Mouse (Mus musculus): ENCODE results near the gene Adamts6. TPM values are rescaled to one million over a fixed set of nuclear protein-coding genes. Genes with fewer than 3 reads are reported as not detected.

The Adamts6 gene
- polyA plus RNA-seq, 1 experiment from 2014 or later, result 3.6 TPM

- Histone ChIP-seq H3K27me3 (ENCODE audit: control insufficient read depth, insufficient read depth, low read depth, low read length) (no peaks in the 10 kb centered on the region), H3K4me1 (replicated peaks; ENCODE audit: control insufficient read depth, insufficient read depth, low read length) (peaks cover 10% of the 10 kb centered on the region; the same call in 1 of the 2 replicates), H3K36me3 (ENCODE audit: control insufficient read depth, insufficient read depth, low read length) (no peaks in the 10 kb centered on the region), H3K4me2 (ENCODE audit: low read depth, low read length) (peak overlapping the region; percentile 65), H3K4me3 (ENCODE audit: low read length) (peak overlapping the region; percentile 40), H3K9me3 (ENCODE audit: control insufficient read depth, low read length) (no peaks in the 10 kb centered on the region), H3K27ac (ENCODE audit: low read length) (peak overlapping the region; percentile 75), H3K9ac (ENCODE audit: low read length) (peak overlapping the region; percentile 62)
- ATAC-seq (ENCODE audit: low read depth), result peak; percentile 94
- 21% methylated on average over 19 of the region's 19 CpGs for WGBS
These were observed 230.8 kb downstream of the Adamts6 start for GRCm38 (mm10) chr13:104518312-104519005.

GRCm38 (mm10) chr13:104519006-104519695 is 231.5 kb downstream of the Adamts6 start:
- no peak overlapping the region for H3K4me2 ChIP-seq (ENCODE audit: low read depth, low read length)
- H3K9me3 ChIP-seq (ENCODE audit: control insufficient read depth, low read length), result no peaks in the 10 kb centered on the region
- H3K4me3 ChIP-seq (ENCODE audit: low read length), result no peak overlapping the region
- 68% methylated on average over 14 of the region's 14 CpGs for WGBS
- H3K27ac ChIP-seq (ENCODE audit: low read length), result peak overlapping the region; percentile 75
- H3K9ac ChIP-seq (ENCODE audit: low read length), result no peak overlapping the region
- no peak for ATAC-seq (ENCODE audit: low read depth)
- no peaks in the 10 kb centered on the region for H3K36me3 ChIP-seq (ENCODE audit: control insufficient read depth, insufficient read depth, low read length)
- H3K4me1 ChIP-seq (replicated peaks; ENCODE audit: control insufficient read depth, insufficient read depth, low read length), result peaks cover 10% of the 10 kb centered on the region; the same call in 1 of the 2 replicates
- H3K27me3 ChIP-seq (ENCODE audit: control insufficient read depth, insufficient read depth, low read depth, low read length), result no peaks in the 10 kb centered on the region

GRCm38 (mm10) chr13:104519981-104520380 is 232.3 kb downstream of the Adamts6 start:
- Histone ChIP-seq H3K9ac (ENCODE audit: low read length) (no peak overlapping the region), H3K4me3 (ENCODE audit: low read length) (no peak overlapping the region), H3K4me1 (replicated peaks; ENCODE audit: control insufficient read depth, insufficient read depth, low read length) (peaks cover 10% of the 10 kb centered on the region; the same call in 1 of the 2 replicates), H3K36me3 (ENCODE audit: control insufficient read depth, insufficient read depth, low read length) (no peaks in the 10 kb centered on the region), H3K4me2 (ENCODE audit: low read depth, low read length) (no peak overlapping the region), H3K27me3 (ENCODE audit: control insufficient read depth, insufficient read depth, low read depth, low read length) (no peaks in the 10 kb centered on the region), H3K9me3 (ENCODE audit: control insufficient read depth, low read length) (no peaks in the 10 kb centered on the region), H3K27ac (ENCODE audit: low read length) (no peak overlapping the region)
- ATAC-seq (ENCODE audit: low read depth), result no peak
- WGBS, result 81% methylated on average over 4 of the region's 4 CpGs

- Histone ChIP-seq H3K27ac (ENCODE audit: low read length) (no peak overlapping the region), H3K4me3 (ENCODE audit: low read length) (no peak overlapping the region), H3K36me3 (ENCODE audit: control insufficient read depth, insufficient read depth, low read length) (no peaks in the 10 kb centered on the region), H3K9ac (ENCODE audit: low read length) (no peak overlapping the region), H3K4me2 (ENCODE audit: low read depth, low read length) (no peak overlapping the region), H3K4me1 (replicated peaks; ENCODE audit: control insufficient read depth, insufficient read depth, low read length) (peaks cover 10% of the 10 kb centered on the region; the same call in 1 of the 2 replicates), H3K9me3 (ENCODE audit: control insufficient read depth, low read length) (no peaks in the 10 kb centered on the region), H3K27me3 (ENCODE audit: control insufficient read depth, insufficient read depth, low read depth, low read length) (no peaks in the 10 kb centered on the region)
- 51% methylated on average over 3 of the region's 3 CpGs for WGBS
- no peak for ATAC-seq (ENCODE audit: low read depth)
These were observed 232.8 kb downstream of the Adamts6 start for GRCm38 (mm10) chr13:104520461-104520860.

- no peak overlapping the region for H3K4me2 ChIP-seq (ENCODE audit: low read depth, low read length)
- H3K9me3 ChIP-seq (ENCODE audit: control insufficient read depth, low read length), result no peaks in the 10 kb centered on the region
- no peaks in the 10 kb centered on the region for H3K27me3 ChIP-seq (ENCODE audit: control insufficient read depth, insufficient read depth, low read depth, low read length)
- ATAC-seq (ENCODE audit: low read depth), result no peak
- no peak overlapping the region for H3K27ac ChIP-seq (ENCODE audit: low read length)
- no peaks in the 10 kb centered on the region for H3K36me3 ChIP-seq (ENCODE audit: control insufficient read depth, insufficient read depth, low read length)
- H3K9ac ChIP-seq (ENCODE audit: low read length), result no peak overlapping the region
- WGBS, result 92% methylated on average over 2 of the region's 2 CpGs
- no peak overlapping the region for H3K4me3 ChIP-seq (ENCODE audit: low read length)
- peaks cover 10% of the 10 kb centered on the region; the same call in 1 of the 2 replicates for H3K4me1 ChIP-seq (replicated peaks; ENCODE audit: control insufficient read depth, insufficient read depth, low read length)
These were observed 233.9 kb downstream of the Adamts6 start for GRCm38 (mm10) chr13:104521532-104521931.

- H3K4me2 ChIP-seq (ENCODE audit: low read depth, low read length), result no peak overlapping the region
- WGBS, result 85% methylated on average over 4 of the region's 4 CpGs
- no peaks in the 10 kb centered on the region for H3K36me3 ChIP-seq (ENCODE audit: control insufficient read depth, insufficient read depth, low read length)
- ATAC-seq (ENCODE audit: low read depth), result no peak
- H3K4me1 ChIP-seq (replicated peaks; ENCODE audit: control insufficient read depth, insufficient read depth, low read length), result no peaks in the 10 kb centered on the region
- H3K27me3 ChIP-seq (ENCODE audit: control insufficient read depth, insufficient read depth, low read depth, low read length), result no peaks in the 10 kb centered on the region
- no peaks in the 10 kb centered on the region for H3K9me3 ChIP-seq (ENCODE audit: control insufficient read depth, low read length)
- H3K4me3 ChIP-seq (ENCODE audit: low read length), result no peak overlapping the region
- no peak overlapping the region for H3K9ac ChIP-seq (ENCODE audit: low read length)
- H3K27ac ChIP-seq (ENCODE audit: low read length), result no peak overlapping the region
These were observed 238.0 kb downstream of the Adamts6 start for GRCm38 (mm10) chr13:104525656-104526055.

GRCm38 (mm10) chr13:104529238-104529637 is 241.6 kb downstream of the Adamts6 start:
- no peaks in the 10 kb centered on the region for H3K36me3 ChIP-seq (ENCODE audit: control insufficient read depth, insufficient read depth, low read length)
- no peaks in the 10 kb centered on the region for H3K9me3 ChIP-seq (ENCODE audit: control insufficient read depth, low read length)
- H3K4me1 ChIP-seq (replicated peaks; ENCODE audit: control insufficient read depth, insufficient read depth, low read length), result no peaks in the 10 kb centered on the region
- no peak overlapping the region for H3K9ac ChIP-seq (ENCODE audit: low read length)
- no peak for ATAC-seq (ENCODE audit: low read depth)
- no peaks in the 10 kb centered on the region for H3K27me3 ChIP-seq (ENCODE audit: control insufficient read depth, insufficient read depth, low read depth, low read length)
- no peak overlapping the region for H3K4me2 ChIP-seq (ENCODE audit: low read depth, low read length)
- H3K4me3 ChIP-seq (ENCODE audit: low read length), result no peak overlapping the region
- no peak overlapping the region for H3K27ac ChIP-seq (ENCODE audit: low read length)

- Histone ChIP-seq H3K9me3 (ENCODE audit: control insufficient read depth, low read length) (no peaks in the 10 kb centered on the region), H3K9ac (ENCODE audit: low read length) (no peak overlapping the region), H3K4me2 (ENCODE audit: low read depth, low read length) (no peak overlapping the region), H3K27me3 (ENCODE audit: control insufficient read depth, insufficient read depth, low read depth, low read length) (no peaks in the 10 kb centered on the region), H3K27ac (ENCODE audit: low read length) (no peak overlapping the region), H3K4me3 (ENCODE audit: low read length) (no peak overlapping the region), H3K4me1 (replicated peaks; ENCODE audit: control insufficient read depth, insufficient read depth, low read length) (no peaks in the 10 kb centered on the region), H3K36me3 (ENCODE audit: control insufficient read depth, insufficient read depth, low read length) (no peaks in the 10 kb centered on the region)
- no peak for ATAC-seq (ENCODE audit: low read depth)
- WGBS, result 90% methylated on average over 8 of the region's 8 CpGs
These were observed 244.2 kb downstream of the Adamts6 start for GRCm38 (mm10) chr13:104531841-104532240.

GRCm38 (mm10) chr13:104532723-104533122 is 245.1 kb downstream of the Adamts6 start:
- Histone ChIP-seq H3K9ac (ENCODE audit: low read length) (no peak overlapping the region), H3K27me3 (ENCODE audit: control insufficient read depth, insufficient read depth, low read depth, low read length) (no peaks in the 10 kb centered on the region), H3K36me3 (ENCODE audit: control insufficient read depth, insufficient read depth, low read length) (no peaks in the 10 kb centered on the region), H3K27ac (ENCODE audit: low read length) (no peak overlapping the region), H3K4me3 (ENCODE audit: low read length) (no peak overlapping the region), H3K9me3 (ENCODE audit: control insufficient read depth, low read length) (no peaks in the 10 kb centered on the region), H3K4me1 (replicated peaks; ENCODE audit: control insufficient read depth, insufficient read depth, low read length) (no peaks in the 10 kb centered on the region), H3K4me2 (ENCODE audit: low read depth, low read length) (no peak overlapping the region)
- WGBS, result 91% methylated on average over 7 of the region's 7 CpGs
- no peak for ATAC-seq (ENCODE audit: low read depth)
